Mouse (Mus musculus) brain, embryonic 14.5 days (tissue): ENCODE data around the gene Lamb1.

ENCODE experiments used
- CTCF ChIP-seq: fragments of 200-500 bp; IDR thresholded peaks from 2 replicates; pipeline ENCODE4 v1.5.1; 2012; ENCODE audit warnings: inconsistent platforms, mild to moderate bottlenecking, moderate library complexity, borderline replicate concordance; ENCODE audit not compliant: insufficient read depth, insufficient read length; ENCODE audit errors: extremely low read depth
- POLR2A ChIP-seq: fragments of 200-500 bp; IDR thresholded peaks from 2 replicates; pipeline ENCODE4 v1.6.1; 2012; ENCODE audit warnings: mild to moderate bottlenecking, inconsistent platforms, borderline replicate concordance; ENCODE audit not compliant: poor library complexity, insufficient read depth, insufficient read length, severe bottlenecking; ENCODE audit errors: extremely low read depth

- TF ChIP-seq POLR2A (no peak), CTCF (no peak)
Observed at GRCm38 (mm10) chr12:31280318-31280717, 15.3 kb downstream of the Lamb1 start.
